Comparison of ENCODE assay signal across 18 mouse cellular contexts in genomic region chr1:193344976-193345375, GRCm38 (mm10). TPM values are rescaled to one million over a fixed set of nuclear protein-coding genes. Genes with fewer than 3 reads are reported as not detected.
DNase-seq lines count a peak whose midpoint lies in the region; ATAC-seq and TF ChIP-seq lines count a peak whose summit lies in the region.
"Had no signal": no experiment of that assay in that cellular context is flagged by ENCODE, and none has a peak within 500 bp of the region (broad histone marks: within the 10 kb centered on the region; RNA-seq: fewer than 3 reads in every experiment).

No protein-coding gene starts in this region.

- H3K27ac ChIP-seq in limb, embryonic 14.5 days (replicated peaks; ENCODE audit: low read depth, low read length): no peak overlapping the region
- H3K27ac ChIP-seq in limb, embryonic 10.5 days: no peak overlapping the region
- 0 out of 2 replicates have a peak overlapping the region, but pooled peaks have one; percentile 3 for H3K27ac ChIP-seq in embryonic facial prominence, embryonic 14.5 days (replicated peaks; ENCODE audit: low read depth, low read length)
- H3K27ac ChIP-seq: limb, embryonic 13.5 days; macrophage had no signal

- H3K9ac ChIP-seq in limb, embryonic 14.5 days (ENCODE audit: low read depth, low read length, severe bottlenecking): no peak overlapping the region
- no peak overlapping the region for H3K9ac ChIP-seq in embryonic facial prominence, embryonic 14.5 days (ENCODE audit: low read depth, low read length)
- H3K9ac ChIP-seq: limb, embryonic 13.5 days; liver, postnatal 0 days had no signal

- H3K4me1 ChIP-seq in limb, embryonic 14.5 days (ENCODE audit: control insufficient read depth, insufficient read depth, low read length): no peaks in the 10 kb centered on the region
- no peaks in the 10 kb centered on the region for H3K4me1 ChIP-seq in limb, embryonic 10.5 days
- H3K4me1 ChIP-seq in embryonic facial prominence, embryonic 14.5 days (ENCODE audit: control insufficient read depth, insufficient read depth, low read length): no peaks in the 10 kb centered on the region

- 0 out of 2 replicates have a peak, but pooled peaks have one; percentile 35 for ATAC-seq in limb, embryonic 14.5 days (ENCODE audit: low FRiP score, low read depth)
- ATAC-seq in embryonic facial prominence, embryonic 14.5 days (ENCODE audit: low read depth): peak; percentile 71
- ATAC-seq: liver, postnatal 0 days; midbrain, embryonic 16.5 days had no signal

- intact Hi-C loops in gastrocnemius, postnatal 14 days (cut with DNase I; ENCODE audit: low total_unique reads): no loop called here

- H3K9me3 ChIP-seq in limb, embryonic 14.5 days (ENCODE audit: control insufficient read depth, low read length): no peaks in the 10 kb centered on the region
- no peaks in the 10 kb centered on the region for H3K9me3 ChIP-seq in limb, embryonic 10.5 days (replicated peaks)
- H3K9me3 ChIP-seq in embryonic facial prominence, embryonic 14.5 days (ENCODE audit: control insufficient read depth, low read length): no peaks in the 10 kb centered on the region
- H3K9me3 ChIP-seq: limb, embryonic 13.5 days had no signal

- no peak overlapping the region for H3K4me2 ChIP-seq in limb, embryonic 14.5 days (replicated peaks; ENCODE audit: low read depth, low read length, severe bottlenecking)
- H3K4me2 ChIP-seq in embryonic facial prominence, embryonic 14.5 days (ENCODE audit: low read depth, low read length): no peak overlapping the region
- H3K4me2 ChIP-seq: heart, embryonic 11.5 days; limb, embryonic 13.5 days had no signal

- 0 out of 2 replicates have a peak, but pooled peaks cover 10% of the 10 kb centered on the region for H3K36me3 ChIP-seq in limb, embryonic 14.5 days (ENCODE audit: control insufficient read depth, insufficient read depth, low read length)
- H3K36me3 ChIP-seq in limb, embryonic 10.5 days: peaks cover 2% of the 10 kb centered on the region; the same call in 1 of the 2 replicates
- 0 out of 2 replicates have a peak, but pooled peaks cover 19% of the 10 kb centered on the region for H3K36me3 ChIP-seq in embryonic facial prominence, embryonic 14.5 days (ENCODE audit: control insufficient read depth, insufficient read depth, low read length)

- no peak overlapping the region for H3K4me3 ChIP-seq in limb, embryonic 14.5 days (replicated peaks; ENCODE audit: low read length)
- H3K4me3 ChIP-seq in limb, embryonic 10.5 days: no peak overlapping the region
- H3K4me3 ChIP-seq in embryonic facial prominence, embryonic 14.5 days (ENCODE audit: low read depth, low read length): no peak overlapping the region
- H3K4me3 ChIP-seq: limb, embryonic 13.5 days had no signal

- no peak for TF ChIP-seq POLR2A in limb, embryonic 14.5 days (IDR thresholded peaks at IDR 0.05; ENCODE audit: borderline replicate concordance, extremely low read depth, insufficient read depth, insufficient read length)

- no peaks in the 10 kb centered on the region for H3K27me3 ChIP-seq in limb, embryonic 14.5 days (ENCODE audit: control insufficient read depth, insufficient read depth, low read length)
- no peaks in the 10 kb centered on the region for H3K27me3 ChIP-seq in limb, embryonic 10.5 days (ENCODE audit: low read depth, poor library complexity, severe bottlenecking)
- no peaks in the 10 kb centered on the region for H3K27me3 ChIP-seq in embryonic facial prominence, embryonic 14.5 days (replicated peaks; ENCODE audit: control insufficient read depth, insufficient read depth, low read length)
- H3K27me3 ChIP-seq: limb, embryonic 13.5 days had no signal

- 21% methylated on average over 2 of the region's 2 CpGs for WGBS in limb, embryonic 14.5 days
- WGBS in limb, embryonic 10.5 days: 18% methylated on average over 2 of the region's 2 CpGs
- 9% methylated on average over 2 of the region's 2 CpGs for WGBS in embryonic facial prominence, embryonic 14.5 days

- peak; percentile 36 for DNase-seq in embryo, embryonic 10 days (ENCODE audit: low spot score)
- DNase-seq in embryo, embryonic 9.5 days (ENCODE audit: extremely low spot score): no peak
- peak; percentile 21 for DNase-seq in limb, embryonic 14.5 days (ENCODE audit: low spot score)
- DNase-seq in limb, embryonic 10.5 days (ENCODE audit: low spot score): no peak
- DNase-seq in embryonic facial prominence, embryonic 14.5 days (ENCODE audit: low spot score): peak; percentile 68
- DNase-seq in thymus, postnatal 14 days: peak; percentile 60
- no peak for DNase-seq in right cerebral cortex, postnatal 14 days
- DNase-seq in gastrocnemius, postnatal 14 days: no peak
- DNase-seq: adrenal gland, postnatal 10 days; gastrocnemius, postnatal 25 days; heart, postnatal 36 days; kidney, postnatal 36 days; liver, postnatal 0 days; retina, postnatal 1 day had no signal

RNA-seq across cellular contexts. Expression of gene Camk1g, which starts 25.1 kb away (rescaled TPM):
- 9.8 and 12.6 TPM in 2 replicates for polyA plus RNA-seq in limb, embryonic 14.5 days (2012; rRNA removed)
- polyA plus RNA-seq in limb, embryonic 14.5 days (2014; fragmentation: Nextera tagmentation; extraction: Ambion mirVana): 9.1 and 11.8 TPM in 2 replicates
- 8.2 and 13.2 TPM in 2 replicates for polyA plus RNA-seq in limb, embryonic 10.5 days (2016; fragmentation: Nextera tagmentation; extraction: Ambion mirVana)
- 11.9 and 13.1 TPM in 2 replicates for polyA plus RNA-seq in embryonic facial prominence, embryonic 14.5 days (2014; fragmentation: Nextera tagmentation; extraction: Ambion mirVana)
- under 1 TPM; 0.18 to 0.33 TPM for total RNA-seq in gastrocnemius, postnatal 14 days (2021)
- polyA plus RNA-seq: macrophage had no signal

Comparison
In these comparisons a context has a peak if more than half of its experiments do, and no peak if none do; other contexts are left out.
1. DNase-seq: peak in embryo, embryonic 10 days (single experiment), limb, embryonic 14.5 days (single experiment), embryonic facial prominence, embryonic 14.5 days (single experiment) and thymus, postnatal 14 days (single experiment); none in embryo, embryonic 9.5 days (single experiment), limb, embryonic 10.5 days (single experiment), right cerebral cortex, postnatal 14 days (single experiment) and gastrocnemius, postnatal 14 days (single experiment).